Mouse (Mus musculus): Measurements from ENCODE around the gene Camk2d. TPM values are rescaled to one million over a fixed set of nuclear protein-coding genes. Genes with fewer than 3 reads are reported as not detected.
A peak's percentile ranks its signal among the peaks of the same experiment; 100 is the strongest.

Camk2d gene
- total RNA-seq, 2 experiments from 2014 or later: 208 to 210 TPM

- no peak for DNase-seq
These were observed 56.3 kb downstream of the Camk2d start for GRCm38 (mm10) chr3:126652361-126652760.

GRCm38 (mm10) chr3:126653118-126653517, 57.0 kb downstream of the Camk2d start:
- DNase-seq: no peak

- DNase-seq: no peak
These were observed 60.1 kb downstream of the Camk2d start for GRCm38 (mm10) chr3:126656173-126656572.

GRCm38 (mm10) chr3:126657895-126658294, 61.8 kb downstream of the Camk2d start:
- no peak for DNase-seq

- peak; percentile 32 for DNase-seq
These were observed 62.7 kb downstream of the Camk2d start for GRCm38 (mm10) chr3:126658791-126659190.

- no peak for DNase-seq
These were observed 63.1 kb downstream of the Camk2d start for GRCm38 (mm10) chr3:126659235-126659634.

GRCm38 (mm10) chr3:126659832-126660564, 63.9 kb downstream of the Camk2d start:
- no peak for DNase-seq

- no peak for DNase-seq
These were observed 64.5 kb downstream of the Camk2d start for GRCm38 (mm10) chr3:126660575-126660974.

GRCm38 (mm10) chr3:126660986-126661385, 64.9 kb downstream of the Camk2d start:
- DNase-seq: no peak

- DNase-seq: no peak
These were observed 65.8 kb downstream of the Camk2d start for GRCm38 (mm10) chr3:126661920-126662319.

GRCm38 (mm10) chr3:126663436-126663835, 67.3 kb downstream of the Camk2d start:
- no peak for DNase-seq

- no peak for DNase-seq
These were observed 69.8 kb downstream of the Camk2d start for GRCm38 (mm10) chr3:126665866-126666265.

GRCm38 (mm10) chr3:126667019-126667418, 70.9 kb downstream of the Camk2d start:
- no peak for DNase-seq

GRCm38 (mm10) chr3:126667451-126667850, 71.3 kb downstream of the Camk2d start:
- peak; percentile 65 for DNase-seq

GRCm38 (mm10) chr3:126668123-126668522, 72.0 kb downstream of the Camk2d start:
- peak; percentile 47 for DNase-seq

- no peak for DNase-seq
These were observed 72.6 kb downstream of the Camk2d start for GRCm38 (mm10) chr3:126668692-126669091.

- DNase-seq: no peak
These were observed 74.3 kb downstream of the Camk2d start for GRCm38 (mm10) chr3:126670413-126670812.

GRCm38 (mm10) chr3:126671292-126671691, 75.2 kb downstream of the Camk2d start:
- DNase-seq: no peak

- no peak for DNase-seq
These were observed 84.9 kb downstream of the Camk2d start for GRCm38 (mm10) chr3:126681051-126681450.

GRCm38 (mm10) chr3:126681996-126682395, 85.9 kb downstream of the Camk2d start:
- no peak for DNase-seq

GRCm38 (mm10) chr3:126685363-126685762, 89.3 kb downstream of the Camk2d start:
- DNase-seq: no peak

GRCm38 (mm10) chr3:126687150-126687549, 91.0 kb downstream of the Camk2d start:
- DNase-seq: no peak

- DNase-seq: no peak
These were observed 92.4 kb downstream of the Camk2d start for GRCm38 (mm10) chr3:126688516-126688915.

GRCm38 (mm10) chr3:126690627-126691505, 94.8 kb downstream of the Camk2d start:
- DNase-seq: no peak
